Mouse (Mus musculus): ENCODE data around the gene Gps2. TPM values are rescaled to one million over a fixed set of nuclear protein-coding genes. Genes with fewer than 3 reads are reported as not detected.

Gene Gps2
- polyA plus RNA-seq, 1 experiment = 104 TPM

DNA sequence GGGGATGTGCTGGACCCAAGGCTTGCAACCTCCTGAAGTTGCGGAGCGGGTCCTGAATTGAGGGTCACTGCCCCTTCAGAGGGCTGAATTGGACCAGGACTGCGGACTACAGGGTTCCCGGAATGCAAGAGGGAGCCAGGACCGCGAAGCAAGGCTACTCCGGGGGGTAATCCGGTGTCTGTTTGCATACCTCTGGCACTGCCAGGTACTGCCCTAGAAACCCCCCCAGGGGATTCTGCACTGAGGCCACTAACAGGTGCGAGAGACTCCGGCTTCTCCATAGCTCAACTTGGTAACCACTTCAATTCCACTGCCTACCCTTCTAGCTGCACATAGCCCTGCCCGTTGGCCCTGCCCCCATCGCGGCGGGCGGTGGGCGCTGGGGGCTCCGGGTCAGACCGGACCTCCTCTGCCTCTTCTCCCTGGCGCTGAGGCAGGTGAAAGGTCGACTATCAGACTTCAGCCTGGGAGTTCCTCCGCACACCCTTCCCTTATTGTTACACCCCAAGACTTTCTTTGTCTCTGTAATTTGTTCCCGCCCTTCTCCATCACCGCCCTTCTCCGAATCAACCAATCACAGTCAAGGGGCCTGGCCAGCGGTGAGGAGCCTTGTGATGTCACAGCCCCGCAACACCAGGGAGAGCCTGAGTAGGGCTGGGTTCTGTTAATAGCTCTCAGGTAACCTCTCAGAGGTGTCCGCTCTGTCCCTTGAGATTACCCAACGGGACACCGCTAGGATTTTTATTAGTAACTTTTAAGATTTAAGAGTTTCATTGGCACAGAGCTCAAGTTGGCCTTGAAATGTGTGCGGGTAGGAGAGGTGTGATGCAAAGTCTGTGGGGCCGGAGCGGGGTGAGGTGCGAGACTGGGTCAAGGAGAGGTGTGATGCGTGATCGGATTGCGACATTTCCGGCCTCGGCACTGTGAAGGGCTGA, 12.9 kb upstream of the Gps2 start, which contains the start of the genes 2810408A11Rik and Neurl4:
TSS of gene 2810408A11Rik (minus strand) at position 517 of the 935 bp plus-strand sequence.
TSS of gene Neurl4 (plus strand) at position 602 of the 935 bp plus-strand sequence.
- H3K27me3 ChIP-seq (ENCODE audit: control insufficient read depth, insufficient read depth, low read length) = no peaks in the 10 kb centered on the region
- WGBS = under 1% methylated on average over 38 of the region's 38 CpGs

GRCm38 (mm10) chr11:69901406-69901846, 12.3 kb upstream of the Gps2 start:
- H3K4me3 ChIP-seq (ENCODE audit: low read depth, low read length) = peak overlapping the region; percentile 87

More for the DNA sequence above, 12.9 kb upstream of the Gps2 start, which contains the start of the genes 2810408A11Rik and Neurl4:
- TF ChIP-seq POLR2A (IDR thresholded peaks at IDR 0.05; ENCODE audit: low read depth, low read length) = peak; percentile 54; the same call in 1 of the 2 replicates
- no peak for TF ChIP-seq CTCF (IDR thresholded peaks at IDR 0.05; ENCODE audit: extremely low read depth, insufficient read length, insufficient replicate concordance, low read depth, low read length)
- Histone ChIP-seq H3K36me3 (ENCODE audit: control insufficient read depth, insufficient read depth, low read length) (peaks cover 16% of the 10 kb centered on the region), H3K27ac (ENCODE audit: insufficient read depth, low read depth, low read length) (peak within 1 kb of the TSS; percentile 94), H3K4me1 (ENCODE audit: control insufficient read depth, insufficient read depth, insufficient read length, low read length) (peaks cover 13% of the 10 kb centered on the region), H3K4me3 (ENCODE audit: low read depth, low read length) (peak within 1 kb of the TSS; percentile 87)

DNA sequence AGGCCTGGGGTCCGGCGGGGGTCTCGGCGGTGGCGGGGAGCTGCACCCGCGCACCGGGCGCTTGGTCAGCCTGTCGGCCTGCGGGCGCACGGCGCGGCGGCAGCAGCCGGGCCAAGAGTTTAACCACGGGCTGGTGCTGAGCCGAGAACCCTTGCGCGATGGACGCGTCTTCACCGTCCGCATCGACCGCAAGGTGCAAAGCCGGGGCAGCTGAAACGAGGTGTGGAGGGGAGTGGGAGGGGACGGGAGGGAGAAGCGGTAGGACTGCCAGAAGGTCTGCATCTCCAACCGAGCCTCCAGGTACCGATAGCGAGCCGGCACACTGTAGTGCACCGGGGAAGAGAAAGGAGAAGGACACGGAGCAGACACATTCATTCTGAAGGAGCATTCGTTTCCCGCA, 11.7 kb upstream of the Gps2 start:
- WGBS = under 1% methylated on average over 35 of the region's 39 CpGs
- peaks cover 13% of the 10 kb centered on the region for H3K4me1 ChIP-seq (ENCODE audit: control insufficient read depth, insufficient read depth, insufficient read length, low read length)
- TF ChIP-seq CTCF (IDR thresholded peaks at IDR 0.05; ENCODE audit: extremely low read depth, insufficient read length, insufficient replicate concordance, low read depth, low read length) (no peak), POLR2A (IDR thresholded peaks at IDR 0.05; ENCODE audit: low read depth, low read length) (no peak)
- peak overlapping the region; percentile 41 for H3K27ac ChIP-seq (ENCODE audit: insufficient read depth, low read depth, low read length)
- no peaks in the 10 kb centered on the region for H3K27me3 ChIP-seq (ENCODE audit: control insufficient read depth, insufficient read depth, low read length)
- peak overlapping the region; percentile 87 for H3K4me3 ChIP-seq (ENCODE audit: low read depth, low read length)
- H3K36me3 ChIP-seq (ENCODE audit: control insufficient read depth, insufficient read depth, low read length) = peaks cover 28% of the 10 kb centered on the region

More at GRCm38 (mm10) chr11:69901406-69901846, 12.3 kb upstream of the Gps2 start:
- Histone ChIP-seq H3K36me3 (ENCODE audit: control insufficient read depth, insufficient read depth, low read length) (peaks cover 23% of the 10 kb centered on the region), H3K4me1 (ENCODE audit: control insufficient read depth, insufficient read depth, insufficient read length, low read length) (peaks cover 13% of the 10 kb centered on the region), H3K27me3 (ENCODE audit: control insufficient read depth, insufficient read depth, low read length) (no peaks in the 10 kb centered on the region), H3K27ac (ENCODE audit: insufficient read depth, low read depth, low read length) (peak overlapping the region; percentile 94)
- TF ChIP-seq CTCF (IDR thresholded peaks at IDR 0.05; ENCODE audit: extremely low read depth, insufficient read length, insufficient replicate concordance, low read depth, low read length) (no peak), POLR2A (IDR thresholded peaks at IDR 0.05; ENCODE audit: low read depth, low read length) (0 out of 2 replicates have a peak, but pooled peaks have one; percentile 18)
- WGBS = under 1% methylated on average over 42 of the region's 42 CpGs

GRCm38 (mm10) chr11:69902972-69903371, 10.7 kb upstream of the Gps2 start:
- Histone ChIP-seq H3K27me3 (ENCODE audit: control insufficient read depth, insufficient read depth, low read length) (no peaks in the 10 kb centered on the region), H3K27ac (ENCODE audit: insufficient read depth, low read depth, low read length) (no peak overlapping the region), H3K4me1 (ENCODE audit: control insufficient read depth, insufficient read depth, insufficient read length, low read length) (peaks cover 13% of the 10 kb centered on the region), H3K4me3 (ENCODE audit: low read depth, low read length) (no peak overlapping the region), H3K36me3 (ENCODE audit: control insufficient read depth, insufficient read depth, low read length) (peaks cover 38% of the 10 kb centered on the region)
- no peak for TF ChIP-seq CTCF (IDR thresholded peaks at IDR 0.05; ENCODE audit: extremely low read depth, insufficient read length, insufficient replicate concordance, low read depth, low read length)
- no peak for TF ChIP-seq POLR2A (IDR thresholded peaks at IDR 0.05; ENCODE audit: low read depth, low read length)
- 81% methylated on average over 13 of the region's 13 CpGs for WGBS

DNA sequence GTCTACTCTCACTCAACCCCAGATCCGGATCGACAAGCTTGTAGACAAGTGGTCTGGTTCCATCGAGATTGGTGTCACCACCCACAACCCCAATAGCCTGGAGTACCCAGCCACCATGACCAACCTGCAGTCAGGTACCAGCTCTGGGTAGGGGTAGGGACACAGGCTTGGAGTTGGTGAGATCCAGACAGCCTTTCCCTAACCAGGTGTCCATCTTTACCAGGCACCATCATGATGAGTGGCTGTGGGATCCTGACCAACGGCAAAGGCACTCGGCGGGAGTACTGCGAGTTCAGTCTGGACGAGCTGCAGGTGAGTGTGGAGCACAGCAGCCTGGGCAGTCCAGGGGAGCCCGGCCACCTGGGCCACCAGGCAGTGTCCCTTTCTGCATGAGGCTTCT, 9.4 kb upstream of the Gps2 start:
- Histone ChIP-seq H3K27ac (ENCODE audit: insufficient read depth, low read depth, low read length) (no peak overlapping the region), H3K27me3 (ENCODE audit: control insufficient read depth, insufficient read depth, low read length) (no peaks in the 10 kb centered on the region), H3K36me3 (ENCODE audit: control insufficient read depth, insufficient read depth, low read length) (peaks cover 50% of the 10 kb centered on the region), H3K4me3 (ENCODE audit: low read depth, low read length) (no peak overlapping the region), H3K4me1 (ENCODE audit: control insufficient read depth, insufficient read depth, insufficient read length, low read length) (peaks cover 13% of the 10 kb centered on the region)
- WGBS = 95% methylated on average over 9 of the region's 9 CpGs
- TF ChIP-seq POLR2A (IDR thresholded peaks at IDR 0.05; ENCODE audit: low read depth, low read length) = no peak
- no peak for TF ChIP-seq CTCF (IDR thresholded peaks at IDR 0.05; ENCODE audit: extremely low read depth, insufficient read length, insufficient replicate concordance, low read depth, low read length)

GRCm38 (mm10) chr11:69908645-69909044, 5.0 kb upstream of the Gps2 start:
- Histone ChIP-seq H3K27ac (ENCODE audit: insufficient read depth, low read depth, low read length) (no peak overlapping the region), H3K27me3 (ENCODE audit: control insufficient read depth, insufficient read depth, low read length) (no peaks in the 10 kb centered on the region), H3K4me1 (ENCODE audit: control insufficient read depth, insufficient read depth, insufficient read length, low read length) (peaks cover 3% of the 10 kb centered on the region; the same call in 1 of the 2 replicates), H3K4me3 (ENCODE audit: low read depth, low read length) (no peak overlapping the region), H3K36me3 (ENCODE audit: control insufficient read depth, insufficient read depth, low read length) (peaks cover 79% of the 10 kb centered on the region)
- 88% methylated on average over 11 of the region's 11 CpGs for WGBS
- TF ChIP-seq CTCF (IDR thresholded peaks at IDR 0.05; ENCODE audit: extremely low read depth, insufficient read length, insufficient replicate concordance, low read depth, low read length) (no peak), POLR2A (IDR thresholded peaks at IDR 0.05; ENCODE audit: low read depth, low read length) (no peak)

GRCm38 (mm10) chr11:69909174-69909573, 4.5 kb upstream of the Gps2 start:
- WGBS = 87% methylated on average over 5 of the region's 5 CpGs
- H3K36me3 ChIP-seq (ENCODE audit: control insufficient read depth, insufficient read depth, low read length) = peaks cover 74% of the 10 kb centered on the region
- no peaks in the 10 kb centered on the region for H3K27me3 ChIP-seq (ENCODE audit: control insufficient read depth, insufficient read depth, low read length)
- H3K4me3 ChIP-seq (ENCODE audit: low read depth, low read length) = no peak overlapping the region
- H3K27ac ChIP-seq (ENCODE audit: insufficient read depth, low read depth, low read length) = no peak overlapping the region
- no peak for TF ChIP-seq CTCF (IDR thresholded peaks at IDR 0.05; ENCODE audit: extremely low read depth, insufficient read length, insufficient replicate concordance, low read depth, low read length)
- TF ChIP-seq POLR2A (IDR thresholded peaks at IDR 0.05; ENCODE audit: low read depth, low read length) = no peak
- peaks cover 3% of the 10 kb centered on the region; the same call in 1 of the 2 replicates for H3K4me1 ChIP-seq (ENCODE audit: control insufficient read depth, insufficient read depth, insufficient read length, low read length)
